Comparison of ENCODE assay signal across 21 mouse cellular contexts in the genomic region with DNA sequence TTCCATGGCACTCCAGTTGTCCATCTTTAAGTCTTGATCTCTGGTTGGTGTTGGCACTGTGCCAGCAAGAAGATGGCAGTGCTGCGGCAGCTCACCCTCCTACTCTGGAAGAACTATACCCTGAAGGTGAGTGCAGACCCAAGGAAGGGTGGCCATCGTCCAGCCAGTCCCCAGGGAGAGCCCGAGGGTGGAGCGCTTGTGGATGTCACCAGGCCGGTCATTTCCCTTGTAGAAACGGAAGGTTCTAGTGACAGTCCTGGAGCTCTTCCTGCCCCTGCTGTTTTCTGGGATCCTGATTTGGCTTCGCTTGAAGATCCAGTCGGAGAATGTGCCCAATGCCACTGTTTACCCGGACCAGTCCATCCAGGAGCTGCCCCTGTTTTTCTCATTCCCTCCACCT. TPM values are rescaled to one million over a fixed set of nuclear protein-coding genes. Genes with fewer than 3 reads are reported as not detected.
DNase-seq lines count a peak whose midpoint lies in the region; ATAC-seq and TF ChIP-seq lines count a peak whose summit lies in the region.
"Had no signal": no experiment of that assay in that cellular context is flagged by ENCODE, and none has a peak within 500 bp of the region (broad histone marks: within the 10 kb centered on the region; RNA-seq: fewer than 3 reads in every experiment).

No protein-coding gene starts in this region.

- no peak for TF ChIP-seq POLR2A in liver, adult 2 months (IDR thresholded peaks at IDR 0.05; ENCODE audit: extremely low read depth, insufficient read depth, low read length)

- no peaks in the 10 kb centered on the region for H3K79me2 ChIP-seq in liver, adult 2 months (ENCODE audit: control insufficient read depth, insufficient read depth, low read length)

- TF ChIP-seq CTCF in liver, adult 2 months (IDR thresholded peaks at IDR 0.05; ENCODE audit: low read depth, low read length): no peak

- no peak for DNase-seq in liver, adult 2 months (ENCODE audit: extremely low read depth, low read depth, low spot score)
- peak; percentile 62 to 63 for DNase-seq in cerebellum, adult 18-20 months
- peak; percentile 55 for DNase-seq in cerebellum, adult 8-10 months
- peak; percentile 65 to 69 for DNase-seq in cerebellum, postnatal 14 days
- no peak for DNase-seq in spleen, adult 18-20 months
- DNase-seq in gastrocnemius, postnatal 25 days: no peak
- no peak for DNase-seq in lung, adult 18-20 months
- DNase-seq: adrenal gland, adult 8-10 months; adrenal gland, postnatal 36 days; heart, adult 18-20 months; heart, postnatal 14 days had no signal

- 79% methylated on average over 9 of the region's 9 CpGs for WGBS in liver, adult 2 months
- WGBS in liver, embryonic 12.5 days (ENCODE audit: insufficient replicate concordance): 80% methylated on average over 9 of the region's 9 CpGs

- ATAC-seq in liver, embryonic 12.5 days: no peak
- ATAC-seq: forebrain, embryonic 15.5 days; intestine, embryonic 16.5 days had no signal

- H3K4me3 ChIP-seq in liver, adult 2 months (ENCODE audit: insufficient read depth, low read depth, low read length): no peak overlapping the region
- H3K4me3 ChIP-seq in liver, embryonic 12.5 days: no peak overlapping the region
- H3K4me3 ChIP-seq: embryonic facial prominence, embryonic 12.5 days; forebrain, embryonic 15.5 days; heart, embryonic 10.5 days; heart, embryonic 15.5 days; hindbrain, embryonic 15.5 days had no signal

- no peak overlapping the region for H3K4me2 ChIP-seq in liver, embryonic 12.5 days
- H3K4me2 ChIP-seq: embryonic facial prominence, embryonic 12.5 days; forebrain, embryonic 15.5 days; heart, embryonic 15.5 days; hindbrain, embryonic 15.5 days had no signal

- H3K9me3 ChIP-seq in liver, embryonic 12.5 days (replicated peaks): no peaks in the 10 kb centered on the region
- H3K9me3 ChIP-seq: embryonic facial prominence, embryonic 12.5 days; forebrain, embryonic 15.5 days; heart, embryonic 10.5 days; heart, embryonic 15.5 days; hindbrain, embryonic 15.5 days had no signal

- peak overlapping the region; percentile 43 for H3K27ac ChIP-seq in liver, adult 2 months (replicated peaks; ENCODE audit: insufficient read depth, low read depth, low read length)
- no peak overlapping the region for H3K27ac ChIP-seq in liver, embryonic 12.5 days
- H3K27ac ChIP-seq: embryonic facial prominence, embryonic 12.5 days; forebrain, embryonic 15.5 days; heart, embryonic 10.5 days; heart, embryonic 15.5 days; hindbrain, embryonic 15.5 days had no signal

- H3K9ac ChIP-seq in liver, adult 2 months (ENCODE audit: low read depth, low read length): no peak overlapping the region
- no peak overlapping the region for H3K9ac ChIP-seq in liver, embryonic 12.5 days
- H3K9ac ChIP-seq: embryonic facial prominence, embryonic 12.5 days; forebrain, embryonic 15.5 days; heart, embryonic 15.5 days; hindbrain, embryonic 15.5 days had no signal

- peaks cover 45% of the 10 kb centered on the region for H3K4me1 ChIP-seq in liver, adult 2 months (ENCODE audit: control insufficient read depth, insufficient read depth, low read length)
- H3K4me1 ChIP-seq in liver, embryonic 12.5 days: peaks cover 32% of the 10 kb centered on the region
- H3K4me1 ChIP-seq: embryonic facial prominence, embryonic 12.5 days; forebrain, embryonic 15.5 days; heart, embryonic 15.5 days; hindbrain, embryonic 15.5 days had no signal

- H3K27me3 ChIP-seq in liver, adult 2 months (ENCODE audit: control insufficient read depth, insufficient read depth, low read length): no peaks in the 10 kb centered on the region
- no peaks in the 10 kb centered on the region for H3K27me3 ChIP-seq in liver, embryonic 12.5 days (replicated peaks)
- H3K27me3 ChIP-seq: embryonic facial prominence, embryonic 12.5 days; forebrain, embryonic 15.5 days; heart, embryonic 15.5 days; hindbrain, embryonic 15.5 days had no signal

- H3K36me3 ChIP-seq in liver, adult 2 months (ENCODE audit: control insufficient read depth, insufficient read depth, low read length): peaks cover 13% of the 10 kb centered on the region
- peaks cover 90% of the 10 kb centered on the region for H3K36me3 ChIP-seq in liver, embryonic 12.5 days

RNA-seq across cellular contexts. Expression of a gene that starts 12.7 kb away (rescaled TPM):
- total RNA-seq in liver, adult 2 months (2014; rRNA removed): 36.0 and 46.1 TPM in 2 replicates
- 70.0 and 76.6 TPM in 2 replicates for polyA plus RNA-seq in liver, adult 2 months (2012; rRNA removed)
- 21.1 and 22.6 TPM in 2 replicates for polyA plus RNA-seq in liver, embryonic 12.5 days (2016; fragmentation: Nextera tagmentation; extraction: Ambion mirVana)
- 1 to 10 TPM; 6.7 to 7.3 TPM for total RNA-seq in gastrocnemius, postnatal 25 days (2021)

RNA-seq across cellular contexts. Expression of a gene that starts 13.6 kb away (rescaled TPM):
- total RNA-seq in liver, adult 2 months (2014; rRNA removed): not detected in 2 replicates
- polyA plus RNA-seq in liver, adult 2 months (2012; rRNA removed): 0.02 TPM in 1 of 2 replicates, not detected in the other
- not detected in 2 replicates for polyA plus RNA-seq in liver, embryonic 12.5 days (2016; fragmentation: Nextera tagmentation; extraction: Ambion mirVana)
- not detected for total RNA-seq in gastrocnemius, postnatal 25 days (2021)
- total RNA-seq: ES-E14; gastrocnemius, adult 8-10 months; heart, postnatal 14 days had no signal
- polyA plus RNA-seq: forebrain, embryonic 11.5 days; forebrain, embryonic 15.5 days; heart, embryonic 10.5 days; heart, embryonic 15.5 days; intestine, embryonic 16.5 days had no signal

RNA-seq across cellular contexts. Expression of a gene that starts 49.9 kb away (rescaled TPM):
- total RNA-seq in liver, adult 2 months (2014; rRNA removed): 17.3 and 20.7 TPM in 2 replicates
- polyA plus RNA-seq in liver, adult 2 months (2012; rRNA removed): 32.7 and 37.6 TPM in 2 replicates
- polyA plus RNA-seq in liver, embryonic 12.5 days (2016; fragmentation: Nextera tagmentation; extraction: Ambion mirVana): 195 and 204 TPM in 2 replicates
- 10 to 100 TPM; 47.3 to 50.6 TPM for total RNA-seq in gastrocnemius, postnatal 25 days (2021)

Comparison
In these comparisons a context has a peak if more than half of its experiments do, and no peak if none do; other contexts are left out.
1. DNase-seq: peak in cerebellum, adult 18-20 months (2 of 2), cerebellum, adult 8-10 months (single experiment) and cerebellum, postnatal 14 days (2 of 2); none in liver, adult 2 months (single experiment), spleen, adult 18-20 months (0 of 2), gastrocnemius, postnatal 25 days (single experiment) and lung, adult 18-20 months (0 of 2).